Mouse (Mus musculus): ENCODE measurements around the gene Armc9.
A peak's percentile ranks its signal among the peaks of the same experiment; 100 is the strongest.

Armc9 gene

GRCm38 (mm10) chr1:86154133-86154823 lies at the start of gene Armc9:
Gene Armc9, plus strand, starts transcription at chr1:86154780.
- DNase-seq (ENCODE audit: low spot score in 2 of 2), result peak; percentile 92 to 96

GRCm38 (mm10) chr1:86105054-86105453 lies 49.5 kb upstream of the Armc9 start:
- DNase-seq (ENCODE audit: low spot score in 2 of 2), result no peak

GRCm38 (mm10) chr1:86111779-86112178 lies 42.8 kb upstream of the Armc9 start, which contains the start of gene Htr2b:
Gene Htr2b, minus strand, starts transcription at chr1:86111970.
- DNase-seq (ENCODE audit: low spot score in 2 of 2), result peak; percentile 52 to 65

- DNase-seq (ENCODE audit: low spot score in 2 of 2), result no peak
Observed at GRCm38 (mm10) chr1:86114141-86114540, 40.4 kb upstream of the Armc9 start.

- DNase-seq (ENCODE audit: low spot score in 2 of 2), result no peak
Observed at GRCm38 (mm10) chr1:86119549-86119948, 35.0 kb upstream of the Armc9 start.

GRCm38 (mm10) chr1:86126036-86126435 lies 28.5 kb upstream of the Armc9 start:
- DNase-seq (ENCODE audit: low spot score in 2 of 2), result no peak

GRCm38 (mm10) chr1:86133337-86133736 lies 21.2 kb upstream of the Armc9 start, which contains the start of gene Gm21972:
Gene Gm21972, plus strand, starts transcription at chr1:86133637.
- no peak for DNase-seq (ENCODE audit: low spot score in 2 of 2)

- DNase-seq (ENCODE audit: low spot score in 2 of 2), result no peak
Observed at GRCm38 (mm10) chr1:86135315-86135714, 19.3 kb upstream of the Armc9 start.

- DNase-seq (ENCODE audit: low spot score in 2 of 2), result no peak
Observed at GRCm38 (mm10) chr1:86141081-86141480, 13.5 kb upstream of the Armc9 start.

- DNase-seq (ENCODE audit: low spot score in 2 of 2), result no peak
Observed at GRCm38 (mm10) chr1:86143165-86143564, 11.4 kb upstream of the Armc9 start.

- DNase-seq (ENCODE audit: low spot score in 2 of 2), result no peak
Observed at GRCm38 (mm10) chr1:86144001-86144944, 10.3 kb upstream of the Armc9 start.

- no peak for DNase-seq (ENCODE audit: low spot score in 2 of 2)
Observed at GRCm38 (mm10) chr1:86146293-86146692, 8.3 kb upstream of the Armc9 start.

- DNase-seq (ENCODE audit: low spot score in 2 of 2), result no peak
Observed at GRCm38 (mm10) chr1:86147557-86147956, 7.0 kb upstream of the Armc9 start.

GRCm38 (mm10) chr1:86148161-86148560 lies 6.4 kb upstream of the Armc9 start:
- DNase-seq (ENCODE audit: low spot score in 2 of 2), result no peak

GRCm38 (mm10) chr1:86150929-86151328 lies 3.7 kb upstream of the Armc9 start:
- no peak for DNase-seq (ENCODE audit: low spot score in 2 of 2)

GRCm38 (mm10) chr1:86151376-86151775 lies 3.2 kb upstream of the Armc9 start:
- no peak for DNase-seq (ENCODE audit: low spot score in 2 of 2)

GRCm38 (mm10) chr1:86152618-86153017 lies 2.0 kb upstream of the Armc9 start:
- no peak for DNase-seq (ENCODE audit: low spot score in 2 of 2)

GRCm38 (mm10) chr1:86154824-86155164 lies 214 bp downstream of the Armc9 start:
- no peak for DNase-seq (ENCODE audit: low spot score in 2 of 2)

GRCm38 (mm10) chr1:86156075-86156474 lies 1.5 kb downstream of the Armc9 start:
- DNase-seq (ENCODE audit: low spot score in 2 of 2), result no peak

GRCm38 (mm10) chr1:86156595-86156994 lies 2.0 kb downstream of the Armc9 start:
- DNase-seq (ENCODE audit: low spot score in 2 of 2), result no peak

GRCm38 (mm10) chr1:86160059-86160458 lies 5.5 kb downstream of the Armc9 start:
- no peak for DNase-seq (ENCODE audit: low spot score in 2 of 2)

GRCm38 (mm10) chr1:86160479-86160878 lies 5.9 kb downstream of the Armc9 start:
- no peak for DNase-seq (ENCODE audit: low spot score in 2 of 2)

GRCm38 (mm10) chr1:86161061-86161460 lies 6.5 kb downstream of the Armc9 start:
- no peak for DNase-seq (ENCODE audit: low spot score in 2 of 2)
